Mouse (Mus musculus) CD4-positive, CD25-positive, alpha-beta regulatory T cell, adult 4 months (primary cell): Measurements from ENCODE around the gene Epb41l1. TPM values are rescaled to one million over a fixed set of nuclear protein-coding genes. Genes with fewer than 3 reads are reported as not detected.
"Not testable (repeated sequence)": the region's sequence is repeated elsewhere in the genome, so short reads cannot be mapped to it uniquely, and the experiment has no call there.

Experiments used
- ATAC-seq: one replicate; pipeline ENCODE4 v1.8.0; 2017
- polyA plus RNA-seq, 2 experiments: library from polyadenylated mRNA; unstranded; fragments of 100-300 nt; shearing (Covaris generic); gene quantifications; one replicate each; pipeline ENCODE4 v1.2.1; 2017

Gene Epb41l1
- under 1 TPM in 1 of 2 experiments, not detected in 1; 0.24 TPM for polyA plus RNA-seq

GRCm38 (mm10) chr2:156420694-156421380 lies at the start of gene Epb41l1:
Gene Epb41l1, plus strand, starts transcription at chr2:156420909.
- ATAC-seq: peak; percentile 56

GRCm38 (mm10) chr2:156376956-156377355 lies 43.8 kb upstream of the Epb41l1 start:
- no peak for ATAC-seq

- no peak for ATAC-seq
Observed at GRCm38 (mm10) chr2:156379929-156380328, 40.8 kb upstream of the Epb41l1 start.

GRCm38 (mm10) chr2:156381350-156381749 lies 39.4 kb upstream of the Epb41l1 start:
- ATAC-seq: no peak

- ATAC-seq: peak; percentile 93
Observed at GRCm38 (mm10) chr2:156392461-156393154, 28.1 kb upstream of the Epb41l1 start.

GRCm38 (mm10) chr2:156393155-156393828 lies 27.4 kb upstream of the Epb41l1 start:
- no peak for ATAC-seq

- ATAC-seq: no peak
Observed at GRCm38 (mm10) chr2:156394282-156394681, 26.4 kb upstream of the Epb41l1 start.

- ATAC-seq: no peak
Observed at GRCm38 (mm10) chr2:156396096-156396495, 24.6 kb upstream of the Epb41l1 start.

- no peak for ATAC-seq
Observed at GRCm38 (mm10) chr2:156397988-156398387, 22.7 kb upstream of the Epb41l1 start.

- ATAC-seq: no peak
Observed at GRCm38 (mm10) chr2:156399485-156399884, 21.2 kb upstream of the Epb41l1 start.

GRCm38 (mm10) chr2:156401331-156401730 lies 19.4 kb upstream of the Epb41l1 start:
- no peak for ATAC-seq

- ATAC-seq: no peak
Observed at GRCm38 (mm10) chr2:156402036-156402435, 18.7 kb upstream of the Epb41l1 start.

- ATAC-seq: no peak
Observed at GRCm38 (mm10) chr2:156406987-156407386, 13.7 kb upstream of the Epb41l1 start.

GRCm38 (mm10) chr2:156408168-156408567 lies 12.5 kb upstream of the Epb41l1 start:
- ATAC-seq: no peak

- not testable (repeated sequence) for ATAC-seq
Observed at GRCm38 (mm10) chr2:156411348-156411747, 9.4 kb upstream of the Epb41l1 start.

- ATAC-seq: no peak
Observed at GRCm38 (mm10) chr2:156414996-156415395, 5.7 kb upstream of the Epb41l1 start.

- ATAC-seq: no peak
Observed at GRCm38 (mm10) chr2:156415674-156416073, 5.0 kb upstream of the Epb41l1 start.

GRCm38 (mm10) chr2:156417194-156417593 lies 3.5 kb upstream of the Epb41l1 start:
- no peak for ATAC-seq

- ATAC-seq: no peak
Observed at GRCm38 (mm10) chr2:156418467-156418866, 2.2 kb upstream of the Epb41l1 start.

- ATAC-seq: no peak
Observed at GRCm38 (mm10) chr2:156420327-156420693, 399 bp upstream of the Epb41l1 start.

- ATAC-seq: peak; percentile 57
Observed at GRCm38 (mm10) chr2:156421381-156422110, 837 bp downstream of the Epb41l1 start.

- ATAC-seq: no peak
Observed at GRCm38 (mm10) chr2:156422631-156423030, 1.9 kb downstream of the Epb41l1 start.

GRCm38 (mm10) chr2:156423672-156424071 lies 3.0 kb downstream of the Epb41l1 start:
- ATAC-seq: no peak
